Comparison of ENCODE assay signal across 10 mouse cellular contexts in genomic region chr7:101297023-101297405, GRCm38 (mm10). TPM values are rescaled to one million over a fixed set of nuclear protein-coding genes. Genes with fewer than 3 reads are reported as not detected.
A peak's percentile ranks its signal among the peaks of the same experiment; 100 is the strongest.
DNase-seq lines count a peak whose midpoint lies in the region; ATAC-seq and TF ChIP-seq lines count a peak whose summit lies in the region.
"Had no signal": no experiment of that assay in that cellular context is flagged by ENCODE, and none has a peak within 500 bp of the region (broad histone marks: within the 10 kb centered on the region; RNA-seq: fewer than 3 reads in every experiment).

No protein-coding gene starts in this region.

- H3K9ac ChIP-seq in kidney, embryonic 14.5 days (ENCODE audit: low read depth, low read length), result peak overlapping the region; percentile 50; the same call in 1 of the 2 replicates
- H3K9ac ChIP-seq in intestine, embryonic 14.5 days (ENCODE audit: low read length), result peak overlapping the region; percentile 13; the same call in 1 of the 2 replicates
- peak overlapping the region; percentile 65 for H3K9ac ChIP-seq in midbrain, postnatal 0 days (replicated peaks; ENCODE audit: low read length, poor library complexity, severe bottlenecking)

- no peaks in the 10 kb centered on the region for H3K9me3 ChIP-seq in kidney, embryonic 14.5 days (ENCODE audit: control insufficient read depth, low read length)
- no peaks in the 10 kb centered on the region for H3K9me3 ChIP-seq in intestine, embryonic 14.5 days (ENCODE audit: control insufficient read depth, low read length)
- no peaks in the 10 kb centered on the region for H3K9me3 ChIP-seq in midbrain, postnatal 0 days (ENCODE audit: low read length)

- TF ChIP-seq CTCF in cortical plate, adult 2 months (IDR thresholded peaks at IDR 0.05; ENCODE audit: extremely low read depth, insufficient read depth, low read length), result no peak
- no peak for TF ChIP-seq CTCF in midbrain, postnatal 0 days (IDR thresholded peaks at IDR 0.05)

- peaks cover 13% of the 10 kb centered on the region for H3K4me1 ChIP-seq in kidney, embryonic 14.5 days (ENCODE audit: control insufficient read depth, insufficient read depth, low read length)
- peaks cover 3% of the 10 kb centered on the region; the same call in 1 of the 2 replicates for H3K4me1 ChIP-seq in cortical plate, adult 2 months (ENCODE audit: control insufficient read depth, insufficient read depth, low read length)
- peaks cover 15% of the 10 kb centered on the region for H3K4me1 ChIP-seq in intestine, embryonic 14.5 days (replicated peaks; ENCODE audit: control insufficient read depth, insufficient read depth, low read length)
- peaks cover 9% of the 10 kb centered on the region; the same call in 1 of the 2 replicates for H3K4me1 ChIP-seq in midbrain, postnatal 0 days (ENCODE audit: insufficient read depth, low read length)

- no peak overlapping the region for H3K27ac ChIP-seq in kidney, embryonic 14.5 days (ENCODE audit: low read depth, low read length)
- peak overlapping the region; percentile 5; the same call in 1 of the 2 replicates for H3K27ac ChIP-seq in cortical plate, adult 2 months (ENCODE audit: insufficient read depth, low read length)
- no peak overlapping the region for H3K27ac ChIP-seq in intestine, embryonic 14.5 days (ENCODE audit: low read depth)
- 0 out of 2 replicates have a peak overlapping the region, but pooled peaks have one; percentile 43 for H3K27ac ChIP-seq in midbrain, postnatal 0 days (ENCODE audit: low read depth, low read length)
- H3K27ac ChIP-seq: heart, adult 2 months had no signal

- H3K4me3 ChIP-seq in kidney, embryonic 14.5 days (ENCODE audit: low read length), result peak overlapping the region; percentile 34
- H3K4me3 ChIP-seq in cortical plate, adult 2 months (ENCODE audit: insufficient read depth, low read length), result peak overlapping the region; percentile 27
- H3K4me3 ChIP-seq in intestine, embryonic 14.5 days (ENCODE audit: low read depth, low read length), result peak overlapping the region; percentile 27
- peak overlapping the region; percentile 41 for H3K4me3 ChIP-seq in midbrain, postnatal 0 days (ENCODE audit: low read depth, low read length)
- H3K4me3 ChIP-seq: heart, adult 2 months had no signal

- peaks cover 3% of the 10 kb centered on the region for H3K27me3 ChIP-seq in kidney, embryonic 14.5 days (ENCODE audit: control insufficient read depth, insufficient read depth, low read length)
- H3K27me3 ChIP-seq in intestine, embryonic 14.5 days (replicated peaks; ENCODE audit: control insufficient read depth, insufficient read depth, low read length), result 0 out of 2 replicates have a peak, but pooled peaks cover 3% of the 10 kb centered on the region
- H3K27me3 ChIP-seq in midbrain, postnatal 0 days (ENCODE audit: insufficient read depth, low read length), result peaks cover 3% of the 10 kb centered on the region; the same call in 1 of the 2 replicates
- H3K27me3 ChIP-seq: CH12.LX had no signal

- TF ChIP-seq POLR2A in cortical plate, adult 2 months (IDR thresholded peaks at IDR 0.05; ENCODE audit: extremely low read depth, insufficient read depth, low read length), result no peak

- H3K4me2 ChIP-seq in kidney, embryonic 14.5 days (replicated peaks; ENCODE audit: low read depth, low read length), result peak overlapping the region; percentile 71
- peak overlapping the region; percentile 65 for H3K4me2 ChIP-seq in intestine, embryonic 14.5 days (ENCODE audit: low read length)
- H3K4me2 ChIP-seq in midbrain, postnatal 0 days (ENCODE audit: low read depth, low read length, poor library complexity, severe bottlenecking), result peak overlapping the region; percentile 72

- WGBS in kidney, embryonic 14.5 days, result 28% methylated on average over 8 of the region's 8 CpGs
- WGBS in intestine, embryonic 14.5 days, result 28% methylated on average over 8 of the region's 8 CpGs
- WGBS in midbrain, postnatal 0 days, result 26% methylated on average over 8 of the region's 8 CpGs

- no peaks in the 10 kb centered on the region; the same call in 1 of the 2 replicates for H3K36me3 ChIP-seq in kidney, embryonic 14.5 days (ENCODE audit: control insufficient read depth, insufficient read depth, low read length)
- H3K36me3 ChIP-seq in intestine, embryonic 14.5 days (ENCODE audit: control insufficient read depth, insufficient read depth, low read length), result no peaks in the 10 kb centered on the region
- H3K36me3 ChIP-seq in midbrain, postnatal 0 days (ENCODE audit: insufficient read depth, low read length), result 0 out of 2 replicates have a peak, but pooled peaks cover 3% of the 10 kb centered on the region

- DNase-seq in kidney, postnatal 10 days, result no peak
- DNase-seq in intestine, embryonic 14.5 days (ENCODE audit: low spot score), result no peak
- no peak for DNase-seq in midbrain, postnatal 0 days (ENCODE audit: low spot score)
- DNase-seq in Muller cell, postnatal 12 days (ENCODE audit: inconsistent ontology term), result no peak
- DNase-seq in layer of hippocampus, adult 9-10 months (ENCODE audit: low spot score), result no peak
- DNase-seq in spleen, postnatal 4 days (ENCODE audit: low spot score in 2 of 2), result no peak

- no peak; the same call in 1 of the 2 replicates for ATAC-seq in kidney, embryonic 14.5 days (ENCODE audit: low FRiP score, low TSS enrichment)
- ATAC-seq in intestine, embryonic 14.5 days (replicated peaks; ENCODE audit: low FRiP score, low TSS enrichment, low read depth), result no peak
- ATAC-seq in midbrain, postnatal 0 days (ENCODE audit: low FRiP score), result no peak; the same call in 1 of the 2 replicates

RNA-seq across cellular contexts. Expression of gene Atg16l2, which starts 5.0 kb away (rescaled TPM):
- polyA plus RNA-seq in kidney, embryonic 14.5 days (2014; fragmentation: Nextera tagmentation; extraction: Ambion mirVana), result 7.6 and 10.5 TPM in 2 replicates
- 65.1 and 74.5 TPM in 2 replicates for polyA plus RNA-seq in cortical plate, adult 2 months (2012; rRNA removed)
- polyA plus RNA-seq in intestine, embryonic 14.5 days (2014; fragmentation: Nextera tagmentation; extraction: Ambion mirVana), result 12.7 and 16.7 TPM in 2 replicates
- 17.0 and 31.5 TPM in 2 replicates for total RNA-seq in midbrain, postnatal 0 days (2014; rRNA removed)
- polyA plus RNA-seq in midbrain, postnatal 0 days (2015; fragmentation: Nextera tagmentation; extraction: Ambion mirVana), result 22.4 and 22.6 TPM in 2 replicates

RNA-seq across cellular contexts. Expression of gene Stard10, which starts 19.9 kb away (rescaled TPM):
- polyA plus RNA-seq in kidney, embryonic 14.5 days (2014; fragmentation: Nextera tagmentation; extraction: Ambion mirVana), result 49.5 and 59.6 TPM in 2 replicates
- polyA plus RNA-seq in cortical plate, adult 2 months (2012; rRNA removed), result 94.2 and 95.5 TPM in 2 replicates
- 123 and 134 TPM in 2 replicates for polyA plus RNA-seq in intestine, embryonic 14.5 days (2014; fragmentation: Nextera tagmentation; extraction: Ambion mirVana)
- 21.5 and 47.7 TPM in 2 replicates for total RNA-seq in midbrain, postnatal 0 days (2014; rRNA removed)
- 11.0 and 12.1 TPM in 2 replicates for polyA plus RNA-seq in midbrain, postnatal 0 days (2015; fragmentation: Nextera tagmentation; extraction: Ambion mirVana)

RNA-seq across cellular contexts. Expression of gene Arap1, which starts 50.9 kb away (rescaled TPM):
- 70.9 and 92.5 TPM in 2 replicates for polyA plus RNA-seq in kidney, embryonic 14.5 days (2014; fragmentation: Nextera tagmentation; extraction: Ambion mirVana)
- polyA plus RNA-seq in cortical plate, adult 2 months (2012; rRNA removed), result 16.3 and 19.1 TPM in 2 replicates
- 70.1 and 72.1 TPM in 2 replicates for polyA plus RNA-seq in intestine, embryonic 14.5 days (2014; fragmentation: Nextera tagmentation; extraction: Ambion mirVana)
- total RNA-seq in midbrain, postnatal 0 days (2014; rRNA removed), result 12.3 and 30.0 TPM in 2 replicates
- 6.9 and 8.9 TPM in 2 replicates for polyA plus RNA-seq in midbrain, postnatal 0 days (2015; fragmentation: Nextera tagmentation; extraction: Ambion mirVana)

Comparison
In these comparisons a context has a peak if more than half of its experiments do, and no peak if none do; other contexts are left out.
1. H3K27ac ChIP-seq: peak in cortical plate, adult 2 months (single experiment) and midbrain, postnatal 0 days (single experiment); none in kidney, embryonic 14.5 days (single experiment) and intestine, embryonic 14.5 days (single experiment).
2. H3K9ac ChIP-seq: peak in every context shown above with its lines; median percentile 65 in midbrain, postnatal 0 days; 50 in kidney, embryonic 14.5 days; 13 in intestine, embryonic 14.5 days.
3. Peak in every context shown above with its lines, with median percentiles within 50 percentile points of each other: H3K4me2 ChIP-seq and H3K4me3 ChIP-seq.